Mouse (Mus musculus): ENCODE measurements around the gene Rnf217. TPM values are rescaled to one million over a fixed set of nuclear protein-coding genes. Genes with fewer than 3 reads are reported as not detected.

Gene Rnf217
- polyA plus RNA-seq, 1 experiment from 2014 or later: 0.77 TPM

GRCm38 (mm10) chr10:31596804-31597203 is 12.2 kb downstream of the Rnf217 start:
- Histone ChIP-seq H3K27me3 (ENCODE audit: poor library complexity, severe bottlenecking) (no peaks in the 10 kb centered on the region), H3K4me1 (peaks cover 20% of the 10 kb centered on the region), H3K9me3 (no peaks in the 10 kb centered on the region), H3K27ac (no peak overlapping the region), H3K36me3 (replicated peaks) (no peaks in the 10 kb centered on the region), H3K4me3 (no peak overlapping the region)
- no peak for DNase-seq (ENCODE audit: extremely low spot score, low spot score)
- WGBS: 49% methylated on average over 4 of the region's 4 CpGs

GRCm38 (mm10) chr10:31595326-31595725 is 13.7 kb downstream of the Rnf217 start:
- DNase-seq (ENCODE audit: extremely low spot score, low spot score): no peak
- H3K4me3 ChIP-seq: no peak overlapping the region
- no peaks in the 10 kb centered on the region for H3K36me3 ChIP-seq (replicated peaks)
- no peaks in the 10 kb centered on the region for H3K27me3 ChIP-seq (ENCODE audit: poor library complexity, severe bottlenecking)
- H3K27ac ChIP-seq: no peak overlapping the region
- no peaks in the 10 kb centered on the region for H3K9me3 ChIP-seq
- 81% methylated on average over 4 of the region's 4 CpGs for WGBS
- H3K4me1 ChIP-seq: peaks cover 20% of the 10 kb centered on the region

- 64% methylated on average over 9 of the region's 9 CpGs for WGBS
Observed at GRCm38 (mm10) chr10:31592741-31593524, 16.1 kb downstream of the Rnf217 start.

GRCm38 (mm10) chr10:31592095-31592740 is 16.8 kb downstream of the Rnf217 start:
- DNase-seq (ENCODE audit: extremely low spot score, low spot score): no peak
- Histone ChIP-seq H3K27ac (no peak overlapping the region), H3K36me3 (replicated peaks) (no peaks in the 10 kb centered on the region), H3K4me3 (no peak overlapping the region), H3K9me3 (no peaks in the 10 kb centered on the region), H3K27me3 (ENCODE audit: poor library complexity, severe bottlenecking) (no peaks in the 10 kb centered on the region), H3K4me1 (peaks cover 20% of the 10 kb centered on the region)
- WGBS: 69% methylated on average over 3 of the region's 3 CpGs

More at GRCm38 (mm10) chr10:31592741-31593524, 16.1 kb downstream of the Rnf217 start:
- H3K27ac ChIP-seq: no peak overlapping the region
- no peak for DNase-seq (ENCODE audit: extremely low spot score, low spot score)
- H3K4me1 ChIP-seq: peaks cover 20% of the 10 kb centered on the region
- H3K27me3 ChIP-seq (ENCODE audit: poor library complexity, severe bottlenecking): no peaks in the 10 kb centered on the region
- H3K9me3 ChIP-seq: no peaks in the 10 kb centered on the region
- no peaks in the 10 kb centered on the region for H3K36me3 ChIP-seq (replicated peaks)
- H3K4me3 ChIP-seq: no peak overlapping the region

GRCm38 (mm10) chr10:31580722-31581121 is 28.3 kb downstream of the Rnf217 start:
- DNase-seq (ENCODE audit: extremely low spot score, low spot score): no peak
- WGBS: 92% methylated on average over 4 of the region's 4 CpGs
- H3K36me3 ChIP-seq (replicated peaks): no peaks in the 10 kb centered on the region; the same call in 1 of the 2 replicates
- no peak overlapping the region for H3K4me3 ChIP-seq
- H3K9me3 ChIP-seq: peaks cover 10% of the 10 kb centered on the region; the same call in 1 of the 2 replicates
- no peak overlapping the region for H3K27ac ChIP-seq
- H3K27me3 ChIP-seq (ENCODE audit: poor library complexity, severe bottlenecking): no peaks in the 10 kb centered on the region
- no peaks in the 10 kb centered on the region for H3K4me1 ChIP-seq

- Histone ChIP-seq H3K27me3 (ENCODE audit: poor library complexity, severe bottlenecking) (no peaks in the 10 kb centered on the region), H3K27ac (no peak overlapping the region), H3K9me3 (peaks cover 10% of the 10 kb centered on the region; the same call in 1 of the 2 replicates), H3K4me3 (no peak overlapping the region), H3K4me1 (no peaks in the 10 kb centered on the region), H3K36me3 (replicated peaks) (no peaks in the 10 kb centered on the region; the same call in 1 of the 2 replicates)
- 96% methylated on average over 1 of the region's 1 CpGs for WGBS
- no peak for DNase-seq (ENCODE audit: extremely low spot score, low spot score)
Observed at GRCm38 (mm10) chr10:31580073-31580472, 28.9 kb downstream of the Rnf217 start.

- Histone ChIP-seq H3K4me3 (no peak overlapping the region), H3K9me3 (no peaks in the 10 kb centered on the region), H3K36me3 (replicated peaks) (no peaks in the 10 kb centered on the region), H3K4me1 (no peaks in the 10 kb centered on the region), H3K27me3 (ENCODE audit: poor library complexity, severe bottlenecking) (no peaks in the 10 kb centered on the region), H3K27ac (no peak overlapping the region)
- DNase-seq (ENCODE audit: extremely low spot score, low spot score): no peak
- 94% methylated on average over 4 of the region's 4 CpGs for WGBS
Observed at GRCm38 (mm10) chr10:31573267-31573666, 35.7 kb downstream of the Rnf217 start.

- H3K27me3 ChIP-seq (ENCODE audit: poor library complexity, severe bottlenecking): no peaks in the 10 kb centered on the region
- H3K36me3 ChIP-seq (replicated peaks): no peaks in the 10 kb centered on the region
- WGBS: 99% methylated on average over 2 of the region's 2 CpGs
- no peak overlapping the region for H3K27ac ChIP-seq
- no peaks in the 10 kb centered on the region for H3K4me1 ChIP-seq
- no peaks in the 10 kb centered on the region for H3K9me3 ChIP-seq
- no peak overlapping the region for H3K4me3 ChIP-seq
- no peak for DNase-seq (ENCODE audit: extremely low spot score, low spot score)
Observed at GRCm38 (mm10) chr10:31557311-31557710, 51.7 kb downstream of the Rnf217 start.

GRCm38 (mm10) chr10:31555433-31555960 is 53.5 kb downstream of the Rnf217 start:
- no peak overlapping the region for H3K4me3 ChIP-seq
- H3K27me3 ChIP-seq (ENCODE audit: poor library complexity, severe bottlenecking): no peaks in the 10 kb centered on the region
- DNase-seq (ENCODE audit: extremely low spot score, low spot score): no peak
- no peaks in the 10 kb centered on the region for H3K9me3 ChIP-seq
- no peaks in the 10 kb centered on the region for H3K4me1 ChIP-seq
- no peaks in the 10 kb centered on the region for H3K36me3 ChIP-seq (replicated peaks)
- no peak overlapping the region for H3K27ac ChIP-seq
- 93% methylated on average over 6 of the region's 6 CpGs for WGBS

GRCm38 (mm10) chr10:31553302-31553701 is 55.7 kb downstream of the Rnf217 start:
- no peaks in the 10 kb centered on the region for H3K36me3 ChIP-seq (replicated peaks)
- H3K4me3 ChIP-seq: no peak overlapping the region
- no peaks in the 10 kb centered on the region for H3K9me3 ChIP-seq
- H3K27ac ChIP-seq: no peak overlapping the region
- H3K27me3 ChIP-seq (ENCODE audit: poor library complexity, severe bottlenecking): no peaks in the 10 kb centered on the region
- no peak for DNase-seq (ENCODE audit: extremely low spot score, low spot score)
- 91% methylated on average over 4 of the region's 4 CpGs for WGBS
- no peaks in the 10 kb centered on the region for H3K4me1 ChIP-seq

- 84% methylated on average over 7 of the region's 7 CpGs for WGBS
- Histone ChIP-seq H3K27ac (no peak overlapping the region), H3K36me3 (replicated peaks) (no peaks in the 10 kb centered on the region), H3K9me3 (no peaks in the 10 kb centered on the region), H3K4me3 (no peak overlapping the region), H3K4me1 (no peaks in the 10 kb centered on the region), H3K27me3 (ENCODE audit: poor library complexity, severe bottlenecking) (no peaks in the 10 kb centered on the region)
- DNase-seq (ENCODE audit: extremely low spot score, low spot score): no peak
Observed at GRCm38 (mm10) chr10:31551850-31552249, 57.1 kb downstream of the Rnf217 start.

GRCm38 (mm10) chr10:31551362-31551761 is 57.6 kb downstream of the Rnf217 start:
- Histone ChIP-seq H3K9me3 (no peaks in the 10 kb centered on the region), H3K4me3 (no peak overlapping the region), H3K4me1 (no peaks in the 10 kb centered on the region), H3K36me3 (replicated peaks) (no peaks in the 10 kb centered on the region), H3K27ac (no peak overlapping the region), H3K27me3 (ENCODE audit: poor library complexity, severe bottlenecking) (no peaks in the 10 kb centered on the region)
- 79% methylated on average over 1 of the region's 1 CpGs for WGBS
- no peak for DNase-seq (ENCODE audit: extremely low spot score, low spot score)

GRCm38 (mm10) chr10:31547156-31547555 is 61.8 kb downstream of the Rnf217 start:
- no peaks in the 10 kb centered on the region; the same call in 1 of the 2 replicates for H3K9me3 ChIP-seq
- DNase-seq (ENCODE audit: extremely low spot score, low spot score): no peak

More at GRCm38 (mm10) chr10:31547156-31547555, 61.8 kb downstream of the Rnf217 start:
- Histone ChIP-seq H3K4me3 (no peak overlapping the region), H3K36me3 (replicated peaks) (no peaks in the 10 kb centered on the region), H3K27me3 (ENCODE audit: poor library complexity, severe bottlenecking) (no peaks in the 10 kb centered on the region), H3K27ac (no peak overlapping the region), H3K4me1 (no peaks in the 10 kb centered on the region)
- 85% methylated on average over 2 of the region's 2 CpGs for WGBS
